Mouse (Mus musculus): ENCODE data around the gene Fgfr2. TPM values are rescaled to one million over a fixed set of nuclear protein-coding genes. Genes with fewer than 3 reads are reported as not detected.

Gene Fgfr2
- polyA plus RNA-seq, 1 experiment from 2014 or later: 24.9 TPM

- H3K4me2 ChIP-seq: no peak overlapping the region
- H3K27me3 ChIP-seq (ENCODE audit: control insufficient read depth, insufficient read depth, low read length): no peaks in the 10 kb centered on the region
- no peak overlapping the region for H3K9ac ChIP-seq (ENCODE audit: low read depth, low read length)
- H3K36me3 ChIP-seq (ENCODE audit: control insufficient read depth, insufficient read depth, low read length): no peaks in the 10 kb centered on the region
- 67% methylated on average over 2 of the region's 2 CpGs for WGBS (ENCODE audit: insufficient replicate concordance)
- ATAC-seq (replicated peaks; ENCODE audit: insufficient number of reproducible peaks, low FRiP score, low TSS enrichment): no peak
- no peak overlapping the region for H3K4me3 ChIP-seq (ENCODE audit: low read depth, low read length)
- H3K9me3 ChIP-seq (replicated peaks; ENCODE audit: control insufficient read depth, low read length): no peaks in the 10 kb centered on the region
- no peak overlapping the region for H3K27ac ChIP-seq (ENCODE audit: low read depth, low read length)
- H3K4me1 ChIP-seq (ENCODE audit: control insufficient read depth, insufficient read depth, low read length): peaks cover 10% of the 10 kb centered on the region; the same call in 1 of the 2 replicates
These were observed 2928.1 kb downstream of the Fgfr2 start for GRCm38 (mm10) chr7:130195081-130195480.

- Histone ChIP-seq H3K9me3 (replicated peaks; ENCODE audit: control insufficient read depth, low read length) (no peaks in the 10 kb centered on the region), H3K27ac (ENCODE audit: low read depth, low read length) (no peak overlapping the region), H3K27me3 (ENCODE audit: control insufficient read depth, insufficient read depth, low read length) (no peaks in the 10 kb centered on the region), H3K36me3 (ENCODE audit: control insufficient read depth, insufficient read depth, low read length) (peaks cover 6% of the 10 kb centered on the region; the same call in 1 of the 2 replicates), H3K4me3 (ENCODE audit: low read depth, low read length) (no peak overlapping the region), H3K4me2 (no peak overlapping the region), H3K4me1 (ENCODE audit: control insufficient read depth, insufficient read depth, low read length) (peaks cover 7% of the 10 kb centered on the region; the same call in 1 of the 2 replicates), H3K9ac (ENCODE audit: low read depth, low read length) (no peak overlapping the region)
- WGBS (ENCODE audit: insufficient replicate concordance): 64% methylated on average over 15 of the region's 15 CpGs
- no peak for ATAC-seq (replicated peaks; ENCODE audit: insufficient number of reproducible peaks, low FRiP score, low TSS enrichment)
These were observed 2932.7 kb downstream of the Fgfr2 start for GRCm38 (mm10) chr7:130190329-130190975.

- H3K4me3 ChIP-seq (ENCODE audit: low read depth, low read length): no peak overlapping the region
- peaks cover 7% of the 10 kb centered on the region; the same call in 1 of the 2 replicates for H3K4me1 ChIP-seq (ENCODE audit: control insufficient read depth, insufficient read depth, low read length)
- 82% methylated on average over 4 of the region's 4 CpGs for WGBS (ENCODE audit: insufficient replicate concordance)
- peaks cover 6% of the 10 kb centered on the region; the same call in 1 of the 2 replicates for H3K36me3 ChIP-seq (ENCODE audit: control insufficient read depth, insufficient read depth, low read length)
- H3K27ac ChIP-seq (ENCODE audit: low read depth, low read length): no peak overlapping the region
- H3K9ac ChIP-seq (ENCODE audit: low read depth, low read length): no peak overlapping the region
- H3K9me3 ChIP-seq (replicated peaks; ENCODE audit: control insufficient read depth, low read length): no peaks in the 10 kb centered on the region
- ATAC-seq (replicated peaks; ENCODE audit: insufficient number of reproducible peaks, low FRiP score, low TSS enrichment): no peak
- no peak overlapping the region for H3K4me2 ChIP-seq
- no peaks in the 10 kb centered on the region for H3K27me3 ChIP-seq (ENCODE audit: control insufficient read depth, insufficient read depth, low read length)
These were observed 2933.2 kb downstream of the Fgfr2 start for GRCm38 (mm10) chr7:130189901-130190300.

DNA sequence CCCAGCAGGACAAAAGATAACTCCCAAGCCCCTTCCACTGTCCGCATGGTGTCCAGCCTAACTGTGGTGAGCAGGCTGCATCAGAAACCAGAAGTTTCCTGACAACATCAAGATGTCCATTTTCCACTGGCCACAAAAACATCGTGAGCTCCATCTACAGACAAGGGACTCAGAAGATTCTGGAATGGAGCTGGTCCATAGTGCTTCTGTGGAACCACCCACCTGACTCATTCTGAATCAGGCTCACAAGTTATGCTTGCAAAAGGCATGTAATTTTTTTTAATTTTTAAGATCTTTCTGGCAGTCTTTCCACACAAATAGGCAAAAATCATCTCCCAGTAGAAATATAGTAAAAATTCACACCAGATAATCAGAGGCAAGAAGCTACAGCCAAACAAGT, 2935.0 kb downstream of the Fgfr2 start:
- Histone ChIP-seq H3K27me3 (ENCODE audit: control insufficient read depth, insufficient read depth, low read length) (no peaks in the 10 kb centered on the region), H3K4me2 (no peak overlapping the region), H3K9me3 (replicated peaks; ENCODE audit: control insufficient read depth, low read length) (no peaks in the 10 kb centered on the region), H3K36me3 (ENCODE audit: control insufficient read depth, insufficient read depth, low read length) (peaks cover 9% of the 10 kb centered on the region; the same call in 1 of the 2 replicates), H3K4me1 (ENCODE audit: control insufficient read depth, insufficient read depth, low read length) (peaks cover 5% of the 10 kb centered on the region; the same call in 1 of the 2 replicates), H3K9ac (ENCODE audit: low read depth, low read length) (no peak overlapping the region), H3K4me3 (ENCODE audit: low read depth, low read length) (no peak overlapping the region), H3K27ac (ENCODE audit: low read depth, low read length) (no peak overlapping the region)
- WGBS (ENCODE audit: insufficient replicate concordance): 85% methylated on average over 2 of the region's 2 CpGs
- ATAC-seq (replicated peaks; ENCODE audit: insufficient number of reproducible peaks, low FRiP score, low TSS enrichment): no peak

- no peak overlapping the region for H3K4me2 ChIP-seq
- H3K9ac ChIP-seq (ENCODE audit: low read depth, low read length): no peak overlapping the region
- H3K27me3 ChIP-seq (ENCODE audit: control insufficient read depth, insufficient read depth, low read length): no peaks in the 10 kb centered on the region
- no peak overlapping the region for H3K4me3 ChIP-seq (ENCODE audit: low read depth, low read length)
- ATAC-seq (replicated peaks; ENCODE audit: insufficient number of reproducible peaks, low FRiP score, low TSS enrichment): no peak
- peaks cover 12% of the 10 kb centered on the region; the same call in 1 of the 2 replicates for H3K36me3 ChIP-seq (ENCODE audit: control insufficient read depth, insufficient read depth, low read length)
- H3K27ac ChIP-seq (ENCODE audit: low read depth, low read length): no peak overlapping the region
- no peaks in the 10 kb centered on the region for H3K9me3 ChIP-seq (replicated peaks; ENCODE audit: control insufficient read depth, low read length)
- H3K4me1 ChIP-seq (ENCODE audit: control insufficient read depth, insufficient read depth, low read length): peaks cover 5% of the 10 kb centered on the region
- WGBS (ENCODE audit: insufficient replicate concordance): 67% methylated on average over 5 of the region's 5 CpGs
These were observed 2938.3 kb downstream of the Fgfr2 start for GRCm38 (mm10) chr7:130184864-130185263.

DNA sequence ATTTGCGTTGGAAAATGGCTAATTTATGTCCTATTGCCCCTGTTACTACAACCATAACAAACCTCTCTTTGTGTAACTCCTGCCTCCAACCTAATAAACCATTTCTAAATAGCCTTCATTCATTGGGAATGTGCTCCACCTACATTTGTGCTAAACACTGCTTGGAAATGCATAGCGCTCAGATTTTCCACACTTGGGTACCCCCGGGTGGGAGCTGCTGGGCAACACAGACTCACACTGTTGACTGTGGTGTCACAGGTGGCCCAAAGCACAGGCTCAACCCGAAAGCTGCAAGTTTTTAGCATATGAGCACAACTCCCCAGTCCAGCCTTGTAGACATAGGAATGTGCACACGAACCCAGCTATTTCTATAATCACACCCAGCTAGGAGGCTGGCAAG, 2939.2 kb downstream of the Fgfr2 start:
- 88% methylated on average over 5 of the region's 5 CpGs for WGBS (ENCODE audit: insufficient replicate concordance)
- H3K4me1 ChIP-seq (ENCODE audit: control insufficient read depth, insufficient read depth, low read length): peaks cover 5% of the 10 kb centered on the region
- no peaks in the 10 kb centered on the region for H3K27me3 ChIP-seq (ENCODE audit: control insufficient read depth, insufficient read depth, low read length)
- H3K27ac ChIP-seq (ENCODE audit: low read depth, low read length): no peak overlapping the region
- ATAC-seq (replicated peaks; ENCODE audit: insufficient number of reproducible peaks, low FRiP score, low TSS enrichment): no peak
- H3K4me3 ChIP-seq (ENCODE audit: low read depth, low read length): no peak overlapping the region
- peaks cover 12% of the 10 kb centered on the region; the same call in 1 of the 2 replicates for H3K36me3 ChIP-seq (ENCODE audit: control insufficient read depth, insufficient read depth, low read length)
- no peak overlapping the region for H3K9ac ChIP-seq (ENCODE audit: low read depth, low read length)
- H3K4me2 ChIP-seq: no peak overlapping the region
- H3K9me3 ChIP-seq (replicated peaks; ENCODE audit: control insufficient read depth, low read length): no peaks in the 10 kb centered on the region

- 8% methylated on average over 18 of the region's 18 CpGs for WGBS (ENCODE audit: insufficient replicate concordance)
- no peaks in the 10 kb centered on the region for H3K27me3 ChIP-seq (ENCODE audit: control insufficient read depth, insufficient read depth, low read length)
- H3K27ac ChIP-seq (ENCODE audit: low read depth, low read length): no peak overlapping the region
- peaks cover 12% of the 10 kb centered on the region; the same call in 1 of the 2 replicates for H3K36me3 ChIP-seq (ENCODE audit: control insufficient read depth, insufficient read depth, low read length)
- no peak for ATAC-seq (replicated peaks; ENCODE audit: insufficient number of reproducible peaks, low FRiP score, low TSS enrichment)
- no peaks in the 10 kb centered on the region for H3K9me3 ChIP-seq (replicated peaks; ENCODE audit: control insufficient read depth, low read length)
- peak overlapping the region; percentile 60 for H3K4me2 ChIP-seq
- H3K4me3 ChIP-seq (ENCODE audit: low read depth, low read length): peak overlapping the region; percentile 18; the same call in 1 of the 2 replicates
- H3K4me1 ChIP-seq (ENCODE audit: control insufficient read depth, insufficient read depth, low read length): peaks cover 6% of the 10 kb centered on the region
- 0 out of 2 replicates have a peak overlapping the region, but pooled peaks have one; percentile 22 for H3K9ac ChIP-seq (ENCODE audit: low read depth, low read length)
These were observed 2940.6 kb downstream of the Fgfr2 start for GRCm38 (mm10) chr7:130182551-130182950.

DNA sequence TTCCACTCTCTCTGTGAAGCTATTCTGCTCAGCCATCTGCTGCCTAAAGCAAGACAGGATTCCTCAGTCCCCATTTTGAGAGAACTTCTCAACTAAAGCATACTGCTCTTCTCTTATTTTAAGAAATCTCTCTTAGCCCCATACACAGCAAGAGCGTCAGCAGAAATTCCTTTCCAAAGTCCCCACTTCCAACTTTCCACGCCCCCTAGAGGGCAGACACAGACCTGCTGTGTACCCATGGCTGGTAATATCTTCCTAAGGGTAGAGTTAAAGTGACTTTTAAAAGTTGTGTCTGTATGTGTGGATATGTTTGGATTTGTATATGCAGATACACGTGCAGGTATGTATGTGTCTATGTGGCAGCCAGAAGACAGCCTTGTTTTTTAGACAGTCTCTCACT, 2944.2 kb downstream of the Fgfr2 start:
- Histone ChIP-seq H3K27me3 (ENCODE audit: control insufficient read depth, insufficient read depth, low read length) (no peaks in the 10 kb centered on the region), H3K27ac (ENCODE audit: low read depth, low read length) (no peak overlapping the region), H3K4me2 (no peak overlapping the region), H3K4me3 (ENCODE audit: low read depth, low read length) (no peak overlapping the region), H3K9ac (ENCODE audit: low read depth, low read length) (no peak overlapping the region), H3K4me1 (ENCODE audit: control insufficient read depth, insufficient read depth, low read length) (peaks cover 18% of the 10 kb centered on the region), H3K9me3 (replicated peaks; ENCODE audit: control insufficient read depth, low read length) (no peaks in the 10 kb centered on the region), H3K36me3 (ENCODE audit: control insufficient read depth, insufficient read depth, low read length) (0 out of 2 replicates have a peak, but pooled peaks cover 6% of the 10 kb centered on the region)
- WGBS (ENCODE audit: insufficient replicate concordance): 53% methylated on average over 3 of the region's 3 CpGs
- no peak for ATAC-seq (replicated peaks; ENCODE audit: insufficient number of reproducible peaks, low FRiP score, low TSS enrichment)

- H3K36me3 ChIP-seq (ENCODE audit: control insufficient read depth, insufficient read depth, low read length): 0 out of 2 replicates have a peak, but pooled peaks cover 3% of the 10 kb centered on the region
- 61% methylated on average over 5 of the region's 5 CpGs for WGBS (ENCODE audit: insufficient replicate concordance)
These were observed 2946.1 kb downstream of the Fgfr2 start for GRCm38 (mm10) chr7:130177009-130177408.

More at GRCm38 (mm10) chr7:130177009-130177408, 2946.1 kb downstream of the Fgfr2 start:
- no peak for ATAC-seq (replicated peaks; ENCODE audit: insufficient number of reproducible peaks, low FRiP score, low TSS enrichment)
- Histone ChIP-seq H3K4me3 (ENCODE audit: low read depth, low read length) (no peak overlapping the region), H3K9me3 (replicated peaks; ENCODE audit: control insufficient read depth, low read length) (no peaks in the 10 kb centered on the region), H3K27ac (ENCODE audit: low read depth, low read length) (no peak overlapping the region), H3K9ac (ENCODE audit: low read depth, low read length) (no peak overlapping the region), H3K27me3 (ENCODE audit: control insufficient read depth, insufficient read depth, low read length) (no peaks in the 10 kb centered on the region), H3K4me2 (no peak overlapping the region), H3K4me1 (ENCODE audit: control insufficient read depth, insufficient read depth, low read length) (peaks cover 13% of the 10 kb centered on the region)

Data from heart, embryonic 11.5 days (tissue).